Mouse (Mus musculus) erythroblast, embryonic 14.5 days (primary cell): Measurements from ENCODE around the gene Aif1. TPM values are rescaled to one million over a fixed set of nuclear protein-coding genes. Genes with fewer than 3 reads are reported as not detected.
"Not testable (repeated sequence)": the region's sequence is repeated elsewhere in the genome, so short reads cannot be mapped to it uniquely, and the experiment has no call there.

ENCODE experiments used
- H3K27me3 ChIP-seq: 2 replicates; pipeline ENCODE4 v1.6.1; 2012; ENCODE audit warnings: inconsistent platforms; ENCODE audit not compliant: control insufficient read depth
- H3K36me3 ChIP-seq: 2 replicates; pipeline ENCODE4 v1.6.1; 2012; ENCODE audit warnings: mild to moderate bottlenecking, inconsistent platforms; ENCODE audit not compliant: control insufficient read depth
- H3K4me1 ChIP-seq: 2 replicates; pipeline ENCODE4 v1.6.1; 2012; ENCODE audit warnings: inconsistent platforms; ENCODE audit not compliant: control insufficient read depth
- H3K4me3 ChIP-seq: replicated peaks from 2 replicates; pipeline ENCODE3; 2012; ENCODE audit warnings: moderate library complexity, mild to moderate bottlenecking, inconsistent platforms
- H3K9me3 ChIP-seq: 2 replicates; pipeline ENCODE4 v1.6.1; 2012; ENCODE audit warnings: low read length, inconsistent platforms, mixed read lengths; ENCODE audit not compliant: control insufficient read depth
- GATA1 ChIP-seq: IDR thresholded peaks from 2 replicates; pipeline ENCODE4 v1.6.1; 2012; ENCODE audit warnings: low read length, inconsistent platforms, mixed read lengths
- TAL1 ChIP-seq: IDR thresholded peaks from 3 replicates; pipeline ENCODE4 v1.6.1; 2012; ENCODE audit warnings: low read length, inconsistent platforms, mixed read lengths
- polyA plus RNA-seq: library from polyadenylated mRNA; stranded (reverse); fragments of >175 nt; gene quantifications from 2 replicates; pipeline ENCODE4 v1.2.3, GENCODE M21; 2012

Gene Aif1
- polyA plus RNA-seq, 1 experiment = not detected

- H3K4me1 ChIP-seq = peaks cover 64% of the 10 kb centered on the region
- no peaks in the 10 kb centered on the region for H3K27me3 ChIP-seq
- H3K9me3 ChIP-seq = no peaks in the 10 kb centered on the region
- no peak for TF ChIP-seq GATA1
- no peak for TF ChIP-seq TAL1
- H3K4me3 ChIP-seq = peak overlapping the region; percentile 63
- H3K36me3 ChIP-seq = peaks cover 55% of the 10 kb centered on the region
Observed at GRCm38 (mm10) chr17:35127017-35127416, 48.9 kb downstream of the Aif1 start.

- no peaks in the 10 kb centered on the region for H3K9me3 ChIP-seq
- no peak for TF ChIP-seq GATA1
- no peak for TF ChIP-seq TAL1
- peaks cover 68% of the 10 kb centered on the region for H3K4me1 ChIP-seq
- H3K27me3 ChIP-seq = no peaks in the 10 kb centered on the region
- H3K4me3 ChIP-seq = peak within 1 kb of the TSS; percentile 63
- H3K36me3 ChIP-seq = peaks cover 55% of the 10 kb centered on the region
Observed at GRCm38 (mm10) chr17:35126206-35126611, 49.7 kb downstream of the Aif1 start, which contains the start of gene D17H6S53E. Gene D17H6S53E, plus strand, starts transcription at chr17:35126373.

- peaks cover 64% of the 10 kb centered on the region for H3K4me1 ChIP-seq
- TF ChIP-seq GATA1 = no peak
- no peak for TF ChIP-seq TAL1
- H3K9me3 ChIP-seq = no peaks in the 10 kb centered on the region
- H3K4me3 ChIP-seq = peak overlapping the region; percentile 63
- no peaks in the 10 kb centered on the region for H3K27me3 ChIP-seq
- peaks cover 50% of the 10 kb centered on the region for H3K36me3 ChIP-seq
Observed at GRCm38 (mm10) chr17:35125578-35125977, 50.3 kb downstream of the Aif1 start.

GRCm38 (mm10) chr17:35125081-35125480, 50.8 kb downstream of the Aif1 start:
- Histone ChIP-seq H3K27me3 (no peaks in the 10 kb centered on the region), H3K9me3 (no peaks in the 10 kb centered on the region), H3K36me3 (peaks cover 47% of the 10 kb centered on the region), H3K4me1 (peaks cover 69% of the 10 kb centered on the region), H3K4me3 (no peak overlapping the region)
- TF ChIP-seq GATA1 = no peak
- no peak for TF ChIP-seq TAL1

- H3K27me3 ChIP-seq, H3K9me3 ChIP-seq, H3K4me3 ChIP-seq: not testable (repeated sequence)
- Histone ChIP-seq H3K4me1 (peaks cover 75% of the 10 kb centered on the region), H3K36me3 (peaks cover 48% of the 10 kb centered on the region)
Observed at GRCm38 (mm10) chr17:35124261-35124896, 51.5 kb downstream of the Aif1 start.

GRCm38 (mm10) chr17:35123287-35123686, 52.6 kb downstream of the Aif1 start:
- not testable (repeated sequence) for H3K9me3 ChIP-seq, H3K27me3 ChIP-seq, H3K4me3 ChIP-seq
- Histone ChIP-seq H3K4me1 (peaks cover 71% of the 10 kb centered on the region), H3K36me3 (peaks cover 51% of the 10 kb centered on the region)

- peaks cover 64% of the 10 kb centered on the region for H3K4me1 ChIP-seq
- H3K27me3 ChIP-seq = no peaks in the 10 kb centered on the region
- TF ChIP-seq TAL1 (no peak), GATA1 (no peak)
- H3K36me3 ChIP-seq = peaks cover 58% of the 10 kb centered on the region
- H3K4me3 ChIP-seq = peak within 1 kb of the TSS; percentile 74
- no peaks in the 10 kb centered on the region for H3K9me3 ChIP-seq
Observed at GRCm38 (mm10) chr17:35121871-35122303, 54.0 kb downstream of the Aif1 start, which contains the start of gene Csnk2b. Gene Csnk2b, minus strand, starts transcription at chr17:35122053.

GRCm38 (mm10) chr17:35121143-35121799, 54.6 kb downstream of the Aif1 start, which contains the start of gene Gpank1:
Gene Gpank1, plus strand, starts transcription at chr17:35121455.
- H3K27me3 ChIP-seq = no peaks in the 10 kb centered on the region
- peak within 1 kb of the TSS; percentile 74 for H3K4me3 ChIP-seq
- peaks cover 63% of the 10 kb centered on the region for H3K36me3 ChIP-seq
- H3K4me1 ChIP-seq = peaks cover 58% of the 10 kb centered on the region
- H3K9me3 ChIP-seq = no peaks in the 10 kb centered on the region
- TF ChIP-seq TAL1 (no peak), GATA1 (no peak)

Other genes with a start within 250 kb of the Aif1 start
- 0.31 and 0.38 TPM in 2 replicates for gene Neu1, start 244.8 kb downstream of the Aif1 start, polyA plus RNA-seq
- gene Hspa1b, start 216.8 kb downstream of the Aif1 start, polyA plus RNA-seq = 408 and 454 TPM in 2 replicates
- gene Gm20481, start 206.2 kb downstream of the Aif1 start, polyA plus RNA-seq = not detected in 2 replicates
- gene Hspa1a, start 203.9 kb downstream of the Aif1 start, polyA plus RNA-seq = 195 and 214 TPM in 2 replicates
- gene Hspa1l, start 203.4 kb downstream of the Aif1 start, polyA plus RNA-seq = 0.04 TPM in 1 of 2 replicates, not detected in the other
- 15.9 and 21.4 TPM in 2 replicates for gene Lsm2, start 194.2 kb downstream of the Aif1 start, polyA plus RNA-seq
- gene Vars, start 175.1 kb downstream of the Aif1 start, polyA plus RNA-seq = 41.7 and 44.9 TPM in 2 replicates
- 0.01 TPM in 2 replicates for gene Vwa7, start 159.5 kb downstream of the Aif1 start, polyA plus RNA-seq
- gene Sapcd1, start 148.1 kb downstream of the Aif1 start, polyA plus RNA-seq = 0.87 and 0.97 TPM in 2 replicates
- gene Msh5, start 129.3 kb downstream of the Aif1 start, polyA plus RNA-seq = 0.90 and 1.3 TPM in 2 replicates
- gene Clic1, start 126.1 kb downstream of the Aif1 start, polyA plus RNA-seq = 5.1 and 6.0 TPM in 2 replicates
- 0.78 and 0.92 TPM in 2 replicates for gene Ddah2, start 117.0 kb downstream of the Aif1 start, polyA plus RNA-seq
- gene Ly6g6c, start 110.7 kb downstream of the Aif1 start, polyA plus RNA-seq = not detected in 2 replicates
- gene Mpig6b, start 109.9 kb downstream of the Aif1 start, polyA plus RNA-seq = 0.05 TPM in 1 of 2 replicates, not detected in the other
- not detected in 2 replicates for gene Ly6g6e, start 99.2 kb downstream of the Aif1 start, polyA plus RNA-seq
- gene Ly6g6d, start 98.0 kb downstream of the Aif1 start, polyA plus RNA-seq = not detected in 2 replicates
- gene Ly6g6f, start 90.5 kb downstream of the Aif1 start, polyA plus RNA-seq = 0.07 and 0.08 TPM in 2 replicates
- 10.1 and 10.3 TPM in 2 replicates for gene Abhd16a, start 86.8 kb downstream of the Aif1 start, polyA plus RNA-seq
- gene Ly6g5c, start 67.8 kb downstream of the Aif1 start, polyA plus RNA-seq = not detected in 2 replicates
- 0.03 TPM in 1 of 2 replicates, not detected in the other for gene Ly6g5b, start 60.6 kb downstream of the Aif1 start, polyA plus RNA-seq
- gene Gpank1, start 54.6 kb downstream of the Aif1 start, polyA plus RNA-seq = 11.0 and 12.4 TPM in 2 replicates
- gene Csnk2b, start 54.0 kb downstream of the Aif1 start, polyA plus RNA-seq = 10.2 and 11.2 TPM in 2 replicates
- 0.27 and 0.48 TPM in 2 replicates for gene D17H6S53E, start 49.7 kb downstream of the Aif1 start, polyA plus RNA-seq
- 0.10 and 0.20 TPM in 2 replicates for gene Apom, start 44.0 kb downstream of the Aif1 start, polyA plus RNA-seq
- 88.8 and 102 TPM in 2 replicates for gene Bag6, start 40.9 kb downstream of the Aif1 start, polyA plus RNA-seq
- 70.4 and 133 TPM in 2 replicates for gene Prrc2a, start 11.2 kb downstream of the Aif1 start, polyA plus RNA-seq
- gene Lst1, start 12.4 kb upstream of the Aif1 start, polyA plus RNA-seq = not detected in 2 replicates
- 0.07 and 0.08 TPM in 2 replicates for gene Ltb, start 18.4 kb upstream of the Aif1 start, polyA plus RNA-seq
- 0.07 and 0.09 TPM in 2 replicates for gene Tnf, start 25.9 kb upstream of the Aif1 start, polyA plus RNA-seq
- 0.03 TPM in 1 of 2 replicates, not detected in the other for gene Lta, start 29.3 kb upstream of the Aif1 start, polyA plus RNA-seq
- not detected in 2 replicates for gene Gm16181, start 44.8 kb upstream of the Aif1 start, polyA plus RNA-seq
- 0.04 and 0.37 TPM in 2 replicates for gene Atp6v1g2, start 57.6 kb upstream of the Aif1 start, polyA plus RNA-seq
- 1.6 TPM in 2 replicates for gene Nfkbil1, start 59.7 kb upstream of the Aif1 start, polyA plus RNA-seq
- 18.8 and 20.8 TPM in 2 replicates for gene Ddx39b, start 65.7 kb upstream of the Aif1 start, polyA plus RNA-seq
- gene H2-D1, start 86.7 kb upstream of the Aif1 start, polyA plus RNA-seq = 2.4 and 2.7 TPM in 2 replicates
- not detected in 2 replicates for gene H2-Q1, start 144.3 kb upstream of the Aif1 start, polyA plus RNA-seq
- not detected in 2 replicates for gene H2-Q2, start 166.2 kb upstream of the Aif1 start, polyA plus RNA-seq
- gene H2-Q4, start 203.5 kb upstream of the Aif1 start, polyA plus RNA-seq = 0.50 and 0.56 TPM in 2 replicates
- 0.09 TPM in 1 of 2 replicates, not detected in the other for gene H2-Q6, start 248.8 kb upstream of the Aif1 start, polyA plus RNA-seq